Mouse (Mus musculus) liver, adult 2 months (tissue): ENCODE data around the gene Cnih1.

Experiments
- CTCF ChIP-seq: fragments of 200-500 bp; IDR thresholded peaks from 2 replicates; pipeline ENCODE4 v1.5.1; 2011; ENCODE audit warnings: low read depth, low read length, control low read depth
- POLR2A ChIP-seq: fragments of 200-500 bp; IDR thresholded peaks from 2 replicates; pipeline ENCODE4 v1.6.1; 2011; ENCODE audit warnings: low read length, control low read depth; ENCODE audit not compliant: insufficient read depth; ENCODE audit errors: extremely low read depth

GRCm38 (mm10) chr14:46790303-46790702, 2.1 kb upstream of the Cnih1 start:
- TF ChIP-seq CTCF (no peak), POLR2A (no peak)
